Mouse (Mus musculus): ENCODE results near the gene Ndufaf2. TPM values are rescaled to one million over a fixed set of nuclear protein-coding genes. Genes with fewer than 3 reads are reported as not detected.

Ndufaf2 gene
- polyA plus RNA-seq, 1 experiment = 22.0 TPM

GRCm38 (mm10) chr13:108180821-108181220 lies 22.4 kb upstream of the Ndufaf2 start:
- Histone ChIP-seq H3K4me1 (ENCODE audit: control insufficient read depth, insufficient read depth, low read length) (peaks cover 6% of the 10 kb centered on the region; the same call in 1 of the 2 replicates), H3K27ac (ENCODE audit: insufficient read depth, low read depth, low read length) (no peak overlapping the region), H3K4me3 (ENCODE audit: insufficient read depth, low read length) (no peak overlapping the region)
- TF ChIP-seq POLR2A (IDR thresholded peaks at IDR 0.05; ENCODE audit: borderline replicate concordance, low read depth, low read length) (no peak), CTCF (IDR thresholded peaks at IDR 0.05; ENCODE audit: low read depth, low read length) (no peak)

DNA sequence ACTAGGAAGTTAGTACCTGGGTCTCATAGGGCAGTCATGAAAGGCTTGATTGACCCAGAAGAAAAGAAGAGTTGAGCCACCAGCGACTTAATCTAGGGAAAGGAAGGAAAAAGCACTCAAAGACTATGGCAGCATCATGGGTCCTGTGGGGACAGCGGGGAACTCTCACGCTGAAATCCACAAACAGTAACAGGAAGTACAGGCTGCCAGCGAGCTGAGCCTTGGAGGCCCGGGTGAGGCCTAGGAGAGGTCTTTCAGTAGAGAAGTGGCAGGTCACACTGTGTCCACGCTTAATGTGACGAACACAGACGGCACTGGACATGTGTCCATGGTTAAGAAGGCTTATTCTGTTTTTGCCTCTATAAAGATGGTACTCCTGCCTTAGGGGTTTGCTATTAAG lies 21.2 kb upstream of the Ndufaf2 start:
- Histone ChIP-seq H3K4me3 (ENCODE audit: insufficient read depth, low read length) (no peak overlapping the region), H3K27ac (ENCODE audit: insufficient read depth, low read depth, low read length) (no peak overlapping the region), H3K4me1 (ENCODE audit: control insufficient read depth, insufficient read depth, low read length) (peaks cover 6% of the 10 kb centered on the region; the same call in 1 of the 2 replicates)
- no peak for TF ChIP-seq POLR2A (IDR thresholded peaks at IDR 0.05; ENCODE audit: borderline replicate concordance, low read depth, low read length)
- no peak for TF ChIP-seq CTCF (IDR thresholded peaks at IDR 0.05; ENCODE audit: low read depth, low read length)

GRCm38 (mm10) chr13:108170511-108170910 lies 12.1 kb upstream of the Ndufaf2 start:
- no peak overlapping the region for H3K27ac ChIP-seq (ENCODE audit: insufficient read depth, low read depth, low read length)
- H3K4me3 ChIP-seq (ENCODE audit: insufficient read depth, low read length) = no peak overlapping the region
- TF ChIP-seq CTCF (IDR thresholded peaks at IDR 0.05; ENCODE audit: low read depth, low read length) (no peak), POLR2A (IDR thresholded peaks at IDR 0.05; ENCODE audit: borderline replicate concordance, low read depth, low read length) (no peak)
- no peaks in the 10 kb centered on the region for H3K4me1 ChIP-seq (ENCODE audit: control insufficient read depth, insufficient read depth, low read length)

DNA sequence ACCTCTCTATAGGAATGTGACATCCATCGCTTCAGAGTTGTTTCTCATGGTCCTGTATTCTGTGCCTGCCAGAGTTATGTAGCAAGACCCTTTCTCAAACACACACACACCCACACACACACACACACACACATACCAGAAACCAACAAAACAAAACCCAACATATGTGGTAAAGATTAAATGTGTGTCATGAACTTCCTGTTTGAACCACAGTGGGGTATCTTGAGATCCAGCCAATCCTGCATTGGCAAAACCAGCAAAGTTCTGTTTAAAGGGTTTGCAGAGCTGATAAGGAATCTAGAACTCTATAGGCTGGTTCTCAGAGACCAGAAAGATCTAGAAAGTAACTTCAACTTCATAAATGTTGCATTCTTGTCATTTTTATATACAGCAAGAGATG lies 11.6 kb upstream of the Ndufaf2 start:
- TF ChIP-seq CTCF (IDR thresholded peaks at IDR 0.05; ENCODE audit: low read depth, low read length) (no peak), POLR2A (IDR thresholded peaks at IDR 0.05; ENCODE audit: borderline replicate concordance, low read depth, low read length) (no peak)
- H3K4me1 ChIP-seq (ENCODE audit: control insufficient read depth, insufficient read depth, low read length) = no peaks in the 10 kb centered on the region
- no peak overlapping the region for H3K27ac ChIP-seq (ENCODE audit: insufficient read depth, low read depth, low read length)
- H3K4me3 ChIP-seq (ENCODE audit: insufficient read depth, low read length) = no peak overlapping the region

GRCm38 (mm10) chr13:108164621-108165020 lies 6.2 kb upstream of the Ndufaf2 start:
- H3K27ac ChIP-seq (ENCODE audit: insufficient read depth, low read depth, low read length) = no peak overlapping the region
- H3K4me1 ChIP-seq (ENCODE audit: control insufficient read depth, insufficient read depth, low read length) = peaks cover 3% of the 10 kb centered on the region; the same call in 1 of the 2 replicates
- H3K4me3 ChIP-seq (ENCODE audit: insufficient read depth, low read length) = no peak overlapping the region
- TF ChIP-seq POLR2A (IDR thresholded peaks at IDR 0.05; ENCODE audit: borderline replicate concordance, low read depth, low read length) (no peak), CTCF (IDR thresholded peaks at IDR 0.05; ENCODE audit: low read depth, low read length) (no peak)

DNA sequence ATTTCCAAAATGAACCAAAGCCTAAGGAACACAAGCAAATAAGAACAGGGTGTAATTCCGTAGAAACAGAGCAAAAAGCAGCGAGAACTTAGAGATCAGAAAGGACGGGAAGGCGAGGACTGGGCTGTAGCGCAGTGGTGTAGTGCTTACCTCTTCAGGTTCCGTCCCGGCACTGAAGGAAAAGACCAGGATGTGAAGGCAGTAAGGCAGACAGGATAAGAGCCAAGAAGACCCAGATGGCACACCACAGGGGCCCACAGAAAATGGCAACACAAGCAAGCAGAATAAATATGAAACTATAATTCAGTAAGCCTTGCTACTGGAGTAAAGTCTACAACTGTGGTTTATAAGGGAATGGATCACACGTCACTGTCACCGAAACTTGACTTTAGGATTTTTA lies 5.5 kb upstream of the Ndufaf2 start:
- peaks cover 4% of the 10 kb centered on the region; the same call in 1 of the 2 replicates for H3K4me1 ChIP-seq (ENCODE audit: control insufficient read depth, insufficient read depth, low read length)
- no peak overlapping the region for H3K27ac ChIP-seq (ENCODE audit: insufficient read depth, low read depth, low read length)
- no peak for TF ChIP-seq POLR2A (IDR thresholded peaks at IDR 0.05; ENCODE audit: borderline replicate concordance, low read depth, low read length)
- TF ChIP-seq CTCF (IDR thresholded peaks at IDR 0.05; ENCODE audit: low read depth, low read length) = no peak
- no peak overlapping the region for H3K4me3 ChIP-seq (ENCODE audit: insufficient read depth, low read length)

- Histone ChIP-seq H3K4me3 (ENCODE audit: insufficient read depth, low read length) (peak overlapping the region; percentile 2; the same call in 1 of the 2 replicates), H3K27ac (ENCODE audit: insufficient read depth, low read depth, low read length) (no peak overlapping the region), H3K4me1 (ENCODE audit: control insufficient read depth, insufficient read depth, low read length) (peaks cover 4% of the 10 kb centered on the region; the same call in 1 of the 2 replicates)
- TF ChIP-seq CTCF (IDR thresholded peaks at IDR 0.05; ENCODE audit: low read depth, low read length) (no peak), POLR2A (IDR thresholded peaks at IDR 0.05; ENCODE audit: borderline replicate concordance, low read depth, low read length) (no peak)
Observed at GRCm38 (mm10) chr13:108159963-108160362, 1.5 kb upstream of the Ndufaf2 start.

DNA sequence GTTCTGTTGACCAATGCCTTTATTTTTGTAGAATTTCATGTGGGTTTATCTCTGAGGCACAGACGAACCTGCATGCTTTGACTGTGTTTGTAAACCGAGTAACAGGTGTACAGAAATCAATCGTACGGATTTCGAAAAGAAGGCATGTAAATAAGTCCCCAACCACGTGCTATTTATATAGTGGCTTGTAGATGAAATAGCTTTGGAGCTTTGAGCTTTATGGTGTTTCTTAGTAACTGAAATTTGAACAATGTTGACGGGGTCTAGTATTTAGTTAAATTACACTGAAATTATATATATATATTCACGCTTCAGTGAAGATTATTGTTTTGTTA lies 785 bp upstream of the Ndufaf2 start:
- peak overlapping the region; percentile 75 for H3K4me3 ChIP-seq (ENCODE audit: insufficient read depth, low read length)
- no peak overlapping the region for H3K27ac ChIP-seq (ENCODE audit: insufficient read depth, low read depth, low read length)
- no peak for TF ChIP-seq CTCF (IDR thresholded peaks at IDR 0.05; ENCODE audit: low read depth, low read length)
- no peak for TF ChIP-seq POLR2A (IDR thresholded peaks at IDR 0.05; ENCODE audit: borderline replicate concordance, low read depth, low read length)
- peaks cover 4% of the 10 kb centered on the region; the same call in 1 of the 2 replicates for H3K4me1 ChIP-seq (ENCODE audit: control insufficient read depth, insufficient read depth, low read length)

- H3K4me1 ChIP-seq (ENCODE audit: control insufficient read depth, insufficient read depth, low read length) = peaks cover 4% of the 10 kb centered on the region; the same call in 1 of the 2 replicates
Observed at GRCm38 (mm10) chr13:108157732-108158464, 525 bp downstream of the Ndufaf2 start.

DNA sequence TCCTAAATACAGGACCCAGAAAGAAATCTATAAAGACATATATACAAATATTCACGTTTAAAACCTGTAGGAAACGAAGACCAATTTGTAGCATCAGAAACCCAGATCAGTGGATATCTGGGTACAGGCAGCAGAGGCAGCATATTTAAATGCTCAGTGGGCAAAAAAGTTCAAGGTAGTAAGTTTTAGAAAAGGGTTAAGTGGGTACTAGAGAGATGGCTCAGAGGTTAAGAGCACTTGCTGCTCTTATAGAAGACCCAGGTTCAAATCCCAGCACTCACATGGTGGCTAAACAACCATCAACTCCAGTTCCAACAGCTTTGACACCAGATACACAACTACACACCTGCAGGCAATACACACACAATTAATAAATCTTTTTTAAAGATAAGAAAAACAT lies 1.3 kb downstream of the Ndufaf2 start:
- TF ChIP-seq POLR2A (IDR thresholded peaks at IDR 0.05; ENCODE audit: borderline replicate concordance, low read depth, low read length) (no peak), CTCF (IDR thresholded peaks at IDR 0.05; ENCODE audit: low read depth, low read length) (no peak)
- no peak overlapping the region for H3K27ac ChIP-seq (ENCODE audit: insufficient read depth, low read depth, low read length)
- H3K4me1 ChIP-seq (ENCODE audit: control insufficient read depth, insufficient read depth, low read length) = peaks cover 4% of the 10 kb centered on the region; the same call in 1 of the 2 replicates
- H3K4me3 ChIP-seq (ENCODE audit: insufficient read depth, low read length) = no peak overlapping the region

More at GRCm38 (mm10) chr13:108157732-108158464, 525 bp downstream of the Ndufaf2 start:
- no peak for TF ChIP-seq POLR2A (IDR thresholded peaks at IDR 0.05; ENCODE audit: borderline replicate concordance, low read depth, low read length)
- no peak for TF ChIP-seq CTCF (IDR thresholded peaks at IDR 0.05; ENCODE audit: low read depth, low read length)
- H3K27ac ChIP-seq (ENCODE audit: insufficient read depth, low read depth, low read length) = no peak overlapping the region
- H3K4me3 ChIP-seq (ENCODE audit: insufficient read depth, low read length) = peak overlapping the region; percentile 75

Data from bone marrow macrophage, adult 2 months (primary cell).